Mouse (Mus musculus) forebrain, embryonic 14.5 days (tissue): ENCODE data around the gene Tcp1. TPM values are rescaled to one million over a fixed set of nuclear protein-coding genes. Genes with fewer than 3 reads are reported as not detected.
"Not testable (repeated sequence)": the region's sequence is repeated elsewhere in the genome, so short reads cannot be mapped to it uniquely, and the experiment has no call there.

Experiments
- ATAC-seq: fragments of 200-750 bp; cut with Nextera tagmentation; 2 replicates; pipeline ENCODE4 v1.8.0; 2017; ENCODE audit warnings: mild to moderate bottlenecking, moderate library complexity
- DNase-seq: peaks from one replicate; pipeline ENCODE4 v3.0.0-alpha.2; 2015; ENCODE audit warnings: low spot score
- H3K27ac ChIP-seq: fragments of 300-500 bp; sonication (generic); 2 replicates; pipeline ENCODE4 v1.5.1; 2014; ENCODE audit warnings: low read depth, mild to moderate bottlenecking, control low read depth, low read length, moderate library complexity
- H3K27me3 ChIP-seq: fragments of 300-500 bp; sonication (generic); replicated peaks from 2 replicates; pipeline ENCODE4 v1.6.1; 2014; ENCODE audit warnings: low read length, control low read depth, mixed read lengths; ENCODE audit not compliant: control insufficient read depth, insufficient read depth
- H3K36me3 ChIP-seq: fragments of 300-500 bp; sonication (generic); 2 replicates; pipeline ENCODE4 v1.6.1; 2014; ENCODE audit warnings: low read length, control low read depth; ENCODE audit not compliant: control insufficient read depth, insufficient read depth
- H3K4me1 ChIP-seq: fragments of 300-500 bp; sonication (generic); 2 replicates; pipeline ENCODE4 v1.6.1; 2014; ENCODE audit warnings: antibody characterized with exemption, low read length, control low read depth; ENCODE audit not compliant: control insufficient read depth, insufficient read depth
- H3K4me2 ChIP-seq: fragments of 300-500 bp; sonication (generic); 2 replicates; pipeline ENCODE4 v1.6.1; 2014; ENCODE audit warnings: mild to moderate bottlenecking, control low read depth, low read length
- H3K4me3 ChIP-seq: fragments of 300-500 bp; sonication (generic); 2 replicates; pipeline ENCODE4 v1.5.1; 2014; ENCODE audit warnings: low read depth, low read length, control low read depth
- H3K9ac ChIP-seq: fragments of 300-500 bp; sonication (generic); 2 replicates; pipeline ENCODE4 v1.6.1; 2014; ENCODE audit warnings: mild to moderate bottlenecking, low read length, control low read depth, moderate library complexity
- H3K9me3 ChIP-seq: fragments of 300-500 bp; sonication (generic); replicated peaks from 2 replicates; pipeline ENCODE4 v1.6.1; 2016; ENCODE audit warnings: low read length, control low read depth, mixed read lengths; ENCODE audit not compliant: control insufficient read depth
- WGBS: fragments of 180-500 bp; shearing (Covaris S2); extraction: QIAGEN DNeasy Blood & Tissue Kit; methylation state at CpG from one replicate; pipeline ENCODE4 v1.1.7; 2014; 5-methylcytosine and 5-hydroxymethylcytosine counted together
- polyA plus RNA-seq: library from polyadenylated mRNA; unstranded; fragments of >200 nt; fragmentation: Nextera tagmentation; extraction: Ambion mirVana; gene quantifications from 2 replicates; pipeline ENCODE4 v1.2.1, GENCODE M21; 2014

Gene Tcp1
- polyA plus RNA-seq, 1 experiment from 2014 or later: 462 TPM

- H3K9me3 ChIP-seq: no peaks in the 10 kb centered on the region
- peaks cover 55% of the 10 kb centered on the region for H3K36me3 ChIP-seq
- no peaks in the 10 kb centered on the region for H3K27me3 ChIP-seq
- no peak overlapping the region for H3K27ac ChIP-seq
- no peaks in the 10 kb centered on the region for H3K4me1 ChIP-seq
- DNase-seq (no peak), ATAC-seq (no peak)
- H3K4me2 ChIP-seq: no peak overlapping the region
- H3K4me3 ChIP-seq: no peak overlapping the region
- WGBS: 88% methylated on average over 8 of the region's 8 CpGs
- no peak overlapping the region for H3K9ac ChIP-seq
Observed at GRCm38 (mm10) chr17:12925703-12926180, 10.2 kb downstream of the Tcp1 start.

- H3K9ac ChIP-seq, H3K4me1 ChIP-seq, H3K4me2 ChIP-seq, H3K27me3 ChIP-seq, H3K27ac ChIP-seq, ATAC-seq, H3K36me3 ChIP-seq, H3K4me3 ChIP-seq, H3K9me3 ChIP-seq, DNase-seq: not testable (repeated sequence)
- WGBS: 92% methylated on average over 5 of the region's 5 CpGs
Observed at GRCm38 (mm10) chr17:12931576-12931975, 16.1 kb downstream of the Tcp1 start.

GRCm38 (mm10) chr17:12935719-12936118, 20.2 kb downstream of the Tcp1 start:
- Histone ChIP-seq H3K27ac (no peak overlapping the region), H3K27me3 (no peaks in the 10 kb centered on the region), H3K36me3 (no peaks in the 10 kb centered on the region), H3K9me3 (no peaks in the 10 kb centered on the region), H3K4me2 (no peak overlapping the region), H3K9ac (no peak overlapping the region), H3K4me1 (peaks cover 2% of the 10 kb centered on the region; the same call in 1 of the 2 replicates), H3K4me3 (no peak overlapping the region)
- 5% methylated on average over 4 of the region's 4 CpGs for WGBS
- ATAC-seq (no peak), DNase-seq (no peak)

GRCm38 (mm10) chr17:12937412-12937970, 22.0 kb downstream of the Tcp1 start:
- WGBS: 94% methylated on average over 2 of the region's 2 CpGs
- Histone ChIP-seq H3K27me3 (no peaks in the 10 kb centered on the region), H3K4me2 (no peak overlapping the region), H3K4me3 (no peak overlapping the region), H3K9ac (no peak overlapping the region), H3K9me3 (no peaks in the 10 kb centered on the region), H3K4me1 (peaks cover 2% of the 10 kb centered on the region; the same call in 1 of the 2 replicates), H3K27ac (no peak overlapping the region), H3K36me3 (peaks cover 5% of the 10 kb centered on the region; the same call in 1 of the 2 replicates)
- DNase-seq (no peak), ATAC-seq (no peak)

GRCm38 (mm10) chr17:12938077-12938476, 22.6 kb downstream of the Tcp1 start:
- H3K27ac ChIP-seq: no peak overlapping the region
- H3K9ac ChIP-seq: no peak overlapping the region
- H3K4me3 ChIP-seq: no peak overlapping the region
- 9% methylated on average over 2 of the region's 2 CpGs for WGBS
- no peak for ATAC-seq
- no peaks in the 10 kb centered on the region for H3K9me3 ChIP-seq
- H3K4me2 ChIP-seq: no peak overlapping the region
- H3K4me1 ChIP-seq: peaks cover 2% of the 10 kb centered on the region; the same call in 1 of the 2 replicates
- H3K27me3 ChIP-seq: no peaks in the 10 kb centered on the region
- peak; percentile 25 for DNase-seq
- peaks cover 11% of the 10 kb centered on the region for H3K36me3 ChIP-seq

GRCm38 (mm10) chr17:12939377-12940148, 24.1 kb downstream of the Tcp1 start:
- not testable (repeated sequence) for H3K4me1 ChIP-seq, H3K27ac ChIP-seq, H3K9me3 ChIP-seq, H3K9ac ChIP-seq, DNase-seq, H3K27me3 ChIP-seq
- H3K4me3 ChIP-seq: peak overlapping the region; percentile 14; the same call in 1 of the 2 replicates
- peak; percentile 55 for ATAC-seq
- H3K4me2 ChIP-seq: peak overlapping the region; percentile 43
- WGBS: 24% methylated on average over 2 of the region's 12 CpGs
- peaks cover 24% of the 10 kb centered on the region for H3K36me3 ChIP-seq

- Histone ChIP-seq H3K4me1 (peaks cover 2% of the 10 kb centered on the region; the same call in 1 of the 2 replicates), H3K4me2 (peak within 1 kb of the TSS; percentile 43), H3K4me3 (peak within 1 kb of the TSS; percentile 14; the same call in 1 of the 2 replicates), H3K9ac (no peak within 1 kb of the TSS), H3K27ac (no peak within 1 kb of the TSS), H3K27me3 (no peaks in the 10 kb centered on the region), H3K9me3 (no peaks in the 10 kb centered on the region), H3K36me3 (peaks cover 31% of the 10 kb centered on the region)
- ATAC-seq: peak; percentile 65
- DNase-seq: no peak
- WGBS: 14% methylated on average over 27 of the region's 27 CpGs
Observed at GRCm38 (mm10) chr17:12940151-12940805, 24.8 kb downstream of the Tcp1 start, which contains the start of gene Acat3. Acat3 (minus strand) TSS chr17:12940600.

- 79% methylated on average over 8 of the region's 8 CpGs for WGBS
Observed at GRCm38 (mm10) chr17:12941543-12942260, 26.2 kb downstream of the Tcp1 start.

More at GRCm38 (mm10) chr17:12941543-12942260, 26.2 kb downstream of the Tcp1 start:
- no peak overlapping the region for H3K9ac ChIP-seq
- peaks cover 44% of the 10 kb centered on the region for H3K36me3 ChIP-seq
- H3K27me3 ChIP-seq: no peaks in the 10 kb centered on the region
- no peak overlapping the region for H3K4me3 ChIP-seq
- ATAC-seq (no peak), DNase-seq (no peak)
- H3K27ac ChIP-seq: no peak overlapping the region
- no peak overlapping the region for H3K4me2 ChIP-seq
- no peaks in the 10 kb centered on the region for H3K9me3 ChIP-seq
- peaks cover 2% of the 10 kb centered on the region; the same call in 1 of the 2 replicates for H3K4me1 ChIP-seq
